Mouse (Mus musculus) embryo, embryonic 10.5 days (tissue): ENCODE measurements around the gene Cpeb3.
"Not testable (repeated sequence)": the region's sequence is repeated elsewhere in the genome, so short reads cannot be mapped to it uniquely, and the experiment has no call there.

Source experiments
- DNase-seq: peaks from one replicate; pipeline ENCODE4 v3.0.0-alpha.2; 2015; ENCODE audit warnings: low spot score

Cpeb3 gene

DNA sequence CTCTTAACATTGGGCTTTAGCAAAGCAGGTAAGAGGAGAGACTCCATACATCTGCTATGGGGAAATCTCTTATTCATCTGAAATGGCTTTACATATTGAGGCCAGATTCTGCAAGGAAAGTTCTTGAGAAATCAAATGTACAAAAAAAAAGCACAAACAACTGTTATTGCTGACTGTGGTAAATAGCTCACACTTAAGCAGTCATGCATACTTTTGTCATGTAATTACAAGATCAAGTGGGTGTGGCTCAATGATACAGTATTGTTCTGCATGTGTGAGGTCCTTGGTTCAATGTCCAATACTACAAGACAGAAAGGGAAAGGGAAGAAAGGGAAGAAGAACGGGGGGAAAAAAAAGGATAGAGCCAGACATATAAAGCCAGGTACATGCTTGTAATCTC is 62.6 kb downstream of the Cpeb3 start:
- DNase-seq, result no peak

DNA sequence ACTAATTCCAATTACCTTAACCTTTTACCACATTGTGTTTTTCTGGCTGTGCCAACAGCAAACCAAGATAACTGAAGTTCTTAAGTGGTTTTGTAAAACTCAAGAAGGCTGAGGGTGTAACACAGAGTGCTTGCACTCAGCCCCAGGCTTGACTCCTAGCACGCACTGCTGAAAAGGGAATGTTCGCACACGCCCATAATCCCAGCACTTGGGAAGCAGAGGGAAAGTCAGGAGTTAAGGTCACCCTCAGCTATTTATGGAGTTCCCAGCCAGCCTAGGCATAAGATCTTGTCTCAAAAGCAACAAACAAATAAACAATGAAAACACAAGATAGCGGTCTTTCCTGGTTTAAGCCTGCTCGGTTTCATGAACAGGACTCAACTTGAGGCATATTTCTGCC is 63.0 kb downstream of the Cpeb3 start:
- no peak for DNase-seq

DNA sequence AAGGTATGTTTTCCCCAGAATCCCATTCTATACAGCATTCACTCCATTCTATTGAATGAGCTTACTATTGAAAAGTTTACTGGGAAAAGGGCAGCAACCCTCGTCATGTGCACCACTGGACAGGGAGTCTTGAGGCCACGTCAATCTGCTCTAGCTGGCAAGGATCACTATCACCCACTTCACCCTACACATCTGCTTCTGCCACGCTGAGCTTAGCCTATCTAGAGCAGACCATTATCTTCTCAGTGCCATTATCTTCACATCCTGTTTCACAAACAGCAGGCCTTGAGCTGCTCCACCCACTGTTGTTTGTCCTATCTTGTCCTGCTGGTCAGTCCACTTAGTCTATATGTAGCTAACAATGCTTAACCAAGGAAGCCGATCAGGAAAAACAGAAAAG is 66.8 kb downstream of the Cpeb3 start:
- DNase-seq, result peak; percentile 5

DNA sequence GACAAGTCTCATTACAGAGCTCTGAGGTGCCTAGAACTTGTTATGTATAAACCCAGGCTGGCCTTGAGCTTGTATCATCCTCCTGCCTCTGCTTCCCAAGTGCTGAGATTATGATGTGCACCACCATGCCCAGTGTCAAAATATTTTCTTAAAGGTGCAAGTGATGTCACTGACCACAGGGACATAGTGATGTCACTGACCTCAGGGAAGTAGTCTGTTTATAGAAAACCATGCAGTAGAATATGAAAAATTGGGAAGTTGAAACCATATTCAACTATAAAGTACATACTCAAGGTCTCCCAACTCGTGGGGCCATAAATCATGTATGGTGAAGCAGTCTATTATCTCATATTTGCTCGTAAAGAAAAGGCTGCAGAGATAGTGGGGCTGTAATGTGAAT is 71.3 kb downstream of the Cpeb3 start:
- DNase-seq, result no peak

DNA sequence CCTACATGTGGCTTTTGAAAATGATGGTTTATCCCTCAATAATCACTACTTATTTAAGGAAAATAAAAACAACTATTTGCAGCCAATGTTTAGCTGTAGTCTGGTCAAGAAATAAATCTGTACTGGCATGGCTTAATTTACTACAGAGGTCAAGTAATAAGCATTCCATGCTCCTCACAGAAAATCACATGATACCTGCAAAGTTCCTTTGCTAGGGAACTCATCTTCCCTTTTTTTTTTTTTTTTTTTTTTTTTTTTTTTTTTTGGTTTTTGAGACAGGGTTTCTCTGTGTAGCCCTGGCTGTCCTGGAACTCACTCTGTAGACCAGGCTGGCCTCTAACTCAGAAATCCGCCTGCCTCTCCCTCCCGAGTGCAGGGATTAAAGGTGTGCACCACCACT is 72.9 kb downstream of the Cpeb3 start:
- DNase-seq, result not testable (repeated sequence)

DNA sequence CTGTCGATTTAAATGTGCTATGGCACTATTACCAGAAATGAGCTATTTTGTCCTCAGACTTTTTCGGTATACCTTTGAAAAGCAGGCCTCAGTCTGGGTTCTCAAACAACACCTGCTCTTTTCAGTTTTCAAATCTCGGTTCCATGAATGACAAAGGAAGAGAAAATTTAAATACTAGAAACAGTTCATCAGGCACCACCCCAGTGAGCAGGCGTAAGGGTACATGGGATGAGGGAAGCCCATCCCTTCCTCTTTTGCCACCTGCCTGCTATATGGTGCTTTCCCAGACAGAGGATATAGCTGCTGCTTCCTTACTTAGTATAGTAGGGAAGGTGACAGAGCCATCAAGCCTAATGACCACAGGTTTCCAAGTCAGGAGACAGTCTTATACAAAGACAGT is 74.7 kb downstream of the Cpeb3 start:
- no peak for DNase-seq

DNA sequence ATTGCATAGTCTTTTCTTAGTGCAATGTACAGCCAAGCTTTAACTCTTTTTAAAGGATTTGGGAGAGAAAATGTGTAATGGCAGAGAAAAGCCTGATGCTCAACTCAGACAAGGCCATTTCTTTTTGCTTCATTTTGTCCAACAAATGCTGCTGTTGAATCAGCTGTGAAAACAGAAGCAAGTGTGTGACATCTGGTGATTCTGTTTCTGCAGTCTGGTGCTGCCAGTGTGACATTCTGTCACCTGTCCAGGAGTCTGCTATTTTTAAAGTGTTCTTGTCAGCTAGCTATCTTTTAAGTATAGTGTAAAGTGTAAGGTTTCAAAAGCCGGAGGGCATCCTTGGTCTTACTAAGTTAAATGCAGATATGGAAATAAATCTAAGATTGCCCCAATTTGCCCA is 76.7 kb downstream of the Cpeb3 start:
- DNase-seq, result peak; percentile 4

GRCm38 (mm10) chr19:37128461-37128860 is 79.9 kb downstream of the Cpeb3 start:
- DNase-seq, result no peak

DNA sequence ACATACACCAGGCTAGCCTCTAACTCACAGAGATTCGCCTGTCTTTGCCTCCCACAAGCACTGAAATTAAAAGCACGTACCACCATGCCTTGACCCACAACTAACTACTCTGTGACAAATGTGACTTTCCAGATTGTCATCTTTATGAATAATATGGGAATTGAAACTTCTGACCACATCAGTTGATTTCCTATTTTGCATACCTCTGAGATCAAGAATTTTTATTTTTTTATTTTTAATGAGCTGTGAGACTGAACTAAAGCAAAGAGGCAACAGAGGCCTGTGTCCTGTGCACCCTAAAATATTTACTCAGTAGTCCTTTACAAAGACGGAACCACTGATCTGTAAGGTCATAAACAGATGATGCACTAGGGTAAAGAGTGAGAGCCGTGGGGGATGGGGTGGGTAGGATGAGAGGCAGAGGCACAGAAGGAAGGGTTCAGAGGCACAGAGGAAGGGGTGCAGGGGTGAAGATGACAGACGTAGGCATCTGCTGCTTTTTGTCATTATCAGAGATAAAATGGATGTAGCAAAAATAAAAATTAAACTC is 81.3 kb downstream of the Cpeb3 start:
- no peak for DNase-seq

- no peak for DNase-seq
These were observed 83.4 kb downstream of the Cpeb3 start for GRCm38 (mm10) chr19:37124961-37125360.

GRCm38 (mm10) chr19:37119281-37119680 is 89.1 kb downstream of the Cpeb3 start:
- no peak for DNase-seq

DNA sequence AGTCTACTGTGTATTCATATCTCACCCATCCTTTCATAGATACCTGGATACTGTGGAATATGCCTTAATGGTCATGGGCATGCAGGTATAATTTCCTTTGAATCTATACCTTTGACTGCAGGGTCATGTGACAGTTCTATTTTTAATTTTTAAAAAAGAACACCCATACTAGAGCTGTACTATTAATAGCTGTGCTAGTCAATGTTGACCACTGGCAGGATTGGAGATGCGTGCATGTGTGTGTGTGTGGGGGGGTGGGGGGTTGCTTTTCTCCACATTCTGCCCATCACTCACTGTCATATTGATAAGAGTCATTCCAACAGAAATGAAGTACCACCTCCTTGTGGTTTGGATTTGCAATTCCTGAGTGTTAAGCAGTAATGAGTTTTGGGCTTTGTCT is 92.6 kb downstream of the Cpeb3 start:
- DNase-seq, result no peak

DNA sequence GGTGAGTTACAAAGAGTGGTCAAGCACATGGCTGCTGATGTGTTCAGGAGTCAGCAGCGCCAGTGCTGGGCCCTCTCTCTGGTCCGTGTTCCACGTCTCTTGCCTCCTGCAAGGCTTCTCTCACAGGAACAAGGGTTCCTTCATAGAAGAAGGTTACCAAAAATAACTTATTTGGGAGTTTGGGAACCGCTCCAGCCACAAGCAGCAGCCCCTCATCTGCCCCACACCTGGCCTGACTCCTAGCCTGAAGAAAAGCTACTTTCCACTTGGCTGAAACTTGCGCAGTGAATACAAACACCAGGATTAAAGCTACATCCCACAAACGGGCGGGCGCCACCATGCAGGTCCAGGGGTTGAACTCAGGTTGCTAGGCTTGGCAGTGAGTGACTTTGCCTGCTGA is 93.0 kb downstream of the Cpeb3 start:
- no peak for DNase-seq

GRCm38 (mm10) chr19:37111831-37112230 is 96.6 kb downstream of the Cpeb3 start:
- DNase-seq, result no peak

DNA sequence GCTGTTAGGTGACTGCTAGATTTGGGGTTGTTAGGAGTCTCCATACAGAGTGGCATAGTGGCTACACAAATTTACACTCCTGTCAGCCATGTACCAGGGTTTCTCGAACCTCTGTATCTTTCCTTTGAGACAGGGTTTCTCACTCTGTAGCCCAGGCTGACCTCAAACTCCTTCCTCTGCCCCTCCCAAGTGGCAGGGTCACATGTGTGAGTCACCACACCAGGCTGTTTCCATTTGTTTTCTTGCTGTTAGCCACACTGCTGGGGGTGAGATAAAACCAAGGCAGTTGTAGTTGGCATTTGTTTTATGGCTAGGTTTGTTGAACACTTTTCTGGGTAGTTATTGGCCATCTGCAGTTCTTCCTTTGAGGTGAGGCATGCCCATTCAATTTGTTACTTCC is 97.9 kb downstream of the Cpeb3 start:
- no peak for DNase-seq

- DNase-seq, result no peak
These were observed 98.5 kb downstream of the Cpeb3 start for GRCm38 (mm10) chr19:37109853-37110252.

- DNase-seq, result no peak
These were observed 107.7 kb downstream of the Cpeb3 start for GRCm38 (mm10) chr19:37100689-37101088.

- DNase-seq, result no peak
These were observed 112.6 kb downstream of the Cpeb3 start for GRCm38 (mm10) chr19:37095666-37096330.

DNA sequence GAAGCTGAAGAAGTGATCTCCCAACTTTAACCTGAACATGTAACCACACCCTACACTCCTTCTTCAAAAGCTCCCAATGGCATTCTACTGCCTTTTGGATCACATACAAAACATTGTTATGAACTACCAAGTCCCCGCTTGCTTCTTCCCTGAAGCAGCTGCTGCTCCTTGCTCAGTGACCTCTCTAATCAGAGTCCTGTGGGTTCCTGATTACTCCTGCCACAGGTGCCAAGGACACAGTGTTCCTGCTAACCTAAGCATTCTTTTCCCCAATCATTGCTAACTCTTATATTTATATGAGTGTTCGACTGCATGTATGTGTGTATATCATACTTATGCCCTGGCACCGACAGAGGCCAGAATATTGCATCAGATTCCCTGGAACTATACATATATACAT is 115.2 kb downstream of the Cpeb3 start:
- no peak for DNase-seq

DNA sequence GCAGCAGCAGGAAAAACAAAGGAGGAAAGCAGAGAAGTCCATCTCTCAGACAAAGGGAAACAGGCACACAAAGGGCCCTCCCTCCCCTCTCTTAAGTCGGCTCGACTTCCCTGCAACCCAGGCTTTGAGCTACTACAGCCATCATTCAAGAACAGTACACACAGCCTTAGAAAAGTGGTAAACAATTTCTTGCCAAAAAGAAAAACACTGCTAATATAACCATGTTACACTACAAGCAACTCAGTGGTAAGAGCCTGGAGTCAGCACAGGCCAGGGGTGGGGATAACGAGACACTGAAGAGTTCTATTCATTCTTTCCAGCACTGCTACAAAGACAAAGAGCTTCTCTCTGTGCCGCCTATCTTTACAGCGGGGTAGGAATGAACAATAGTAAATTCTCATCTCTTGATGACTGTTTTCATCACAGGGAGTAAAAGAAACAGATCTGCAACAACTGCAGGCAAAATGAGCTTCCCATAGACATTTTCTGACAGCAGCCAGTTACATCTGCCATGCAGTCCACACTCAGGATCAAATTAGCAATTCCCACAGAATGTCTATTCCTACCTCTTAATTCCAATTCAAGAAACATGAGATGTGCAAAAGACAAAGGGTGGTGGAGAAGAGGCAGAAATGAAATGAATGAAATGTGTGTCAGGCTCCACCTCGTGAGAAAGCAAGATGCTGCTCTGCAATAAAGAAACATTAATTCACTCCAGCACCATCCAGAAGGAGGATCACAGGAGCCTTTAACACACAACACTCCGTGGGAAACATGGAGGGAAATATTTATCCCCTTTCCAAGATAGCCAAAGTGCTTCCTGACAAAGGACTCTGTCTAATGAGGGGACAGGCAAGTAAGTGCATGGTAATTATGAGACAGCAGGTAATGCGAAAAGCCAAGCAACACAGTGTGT is 118.0 kb downstream of the Cpeb3 start:
- DNase-seq, result peak; percentile 35

DNA sequence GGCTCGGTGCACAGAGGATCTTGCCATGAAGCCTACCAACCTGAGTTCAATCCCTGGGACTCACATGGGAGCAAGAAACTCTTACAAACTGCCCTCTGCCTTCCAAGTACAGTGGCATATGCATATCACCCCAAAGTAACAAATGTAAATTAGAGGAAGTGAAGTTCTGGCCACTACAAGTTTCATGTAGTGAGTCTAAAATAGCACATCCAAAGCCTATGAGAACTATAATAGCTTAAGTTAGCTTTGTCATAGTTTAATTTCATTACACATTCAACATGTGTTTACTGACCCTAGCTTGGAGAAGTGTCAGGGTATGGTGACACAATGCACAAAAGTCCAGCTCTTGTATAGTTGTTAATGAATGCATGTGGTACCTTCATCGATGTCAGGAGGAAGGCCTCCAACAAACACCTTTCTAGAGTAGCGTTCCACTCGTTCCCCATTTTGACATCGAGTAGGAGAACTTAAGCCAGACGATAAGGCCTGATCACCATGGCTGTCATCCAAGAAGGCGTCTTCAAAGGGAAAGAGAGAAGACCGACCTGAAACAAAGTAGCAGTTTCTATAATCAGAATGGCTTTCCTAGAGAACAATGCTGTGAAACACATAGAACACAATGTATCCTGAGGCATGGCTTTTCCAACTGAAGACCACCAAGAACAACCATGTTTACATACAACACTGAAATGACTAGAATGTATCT is 120.2 kb downstream of the Cpeb3 start:
- no peak for DNase-seq

DNA sequence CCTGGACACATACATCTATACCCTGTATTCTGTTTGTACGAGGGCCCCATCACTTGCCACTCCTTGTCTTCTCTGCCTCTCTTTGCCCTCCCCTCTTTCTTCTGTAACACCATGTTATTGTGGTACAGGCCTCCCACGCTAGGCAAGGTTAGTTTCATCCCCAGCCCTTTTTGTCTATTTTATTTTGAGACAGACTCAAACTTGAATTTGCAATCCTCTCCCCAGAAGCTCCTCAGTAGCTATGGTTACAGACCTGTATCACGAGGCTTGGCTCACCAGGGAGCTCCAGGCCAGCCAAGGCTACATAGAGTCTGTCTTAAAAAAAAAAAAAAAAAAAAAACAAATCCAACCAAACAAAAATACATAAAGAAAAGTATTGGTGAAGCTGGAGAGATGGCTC is 123.9 kb downstream of the Cpeb3 start:
- no peak for DNase-seq

DNA sequence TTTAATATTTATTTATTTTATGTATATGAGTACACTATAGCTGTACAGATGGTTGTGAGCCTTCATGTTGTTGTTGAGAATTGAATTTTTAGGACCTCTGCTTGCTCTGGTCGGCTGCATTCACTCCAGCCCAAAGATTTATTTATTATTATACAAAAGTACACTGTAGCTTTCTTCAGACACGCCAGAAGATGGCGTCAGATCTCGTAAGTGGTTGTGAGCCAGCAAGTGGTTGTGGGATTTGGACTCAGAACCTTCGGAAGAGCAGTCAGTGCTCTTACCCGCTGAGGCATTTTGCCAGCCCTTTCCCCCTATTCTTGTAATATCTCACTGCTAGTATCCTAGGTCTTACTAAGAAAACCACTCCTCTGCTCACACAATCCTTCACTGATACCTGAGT is 126.9 kb downstream of the Cpeb3 start:
- DNase-seq, result no peak
